Mouse (Mus musculus): ENCODE measurements at regions not wholly inside any gene's neighbourhood (a gene's known extent, or its start where the extent isn't known, plus 50 kb on each side); places are given as distances from the start of the nearest gene placed in this dataset.

GRCm38 (mm10) chrX:118320123-118320522, 106.9 kb upstream of the Tgif2lx2 start:
- peak; percentile 2 to 4 for DNase-seq

DNA sequence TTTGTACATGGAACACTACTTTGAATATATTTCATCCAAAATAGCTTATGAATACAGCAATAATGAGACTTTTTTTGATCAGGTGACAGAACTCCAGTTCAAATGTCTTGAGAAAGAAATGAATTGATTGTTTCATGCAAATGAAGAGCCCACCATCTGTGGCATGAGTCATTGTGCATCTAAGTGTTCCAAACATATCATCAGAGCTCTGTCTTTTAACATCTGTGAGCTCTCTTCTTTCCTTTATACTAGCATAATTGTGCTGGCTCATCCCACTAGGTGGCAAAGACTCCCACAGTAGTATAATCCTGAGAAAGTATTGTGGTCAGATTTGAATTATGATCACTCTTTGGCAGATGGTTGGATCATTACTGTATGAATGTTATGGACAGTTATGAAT, 70.1 kb upstream of the Tgif2lx2 start:
- DNase-seq = no peak
